Mouse (Mus musculus) v-Abl transformed pro-B cells (cell line): ENCODE measurements around the gene Brca2.
"Not testable (repeated sequence)": the region's sequence is repeated elsewhere in the genome, so short reads cannot be mapped to it uniquely, and the experiment has no call there.

Experiments used
- in situ Hi-C, 2 experiments: fragments of 400-800 bp; cut with MboI; formaldehyde crosslinking; loops; one replicate each; pipeline ENCODE4 v1.15.1; 2025; ENCODE audit not compliant: unreplicated experiment in 2 of 2

Brca2 gene

GRCm38 (mm10) chr5:150521937-150522866, at the start of gene Brca2:
Gene Brca2, plus strand, starts transcription at chr5:150522630.
- in situ Hi-C loops: loop anchor here (5.0 to 10.0 kb wide), 3 partner anchors 70 to 357 kb away; partner anchors contain the start of gene N4bp2l2 (in 2 of the 2)

GRCm38 (mm10) chr5:150477364-150477763, 45.1 kb upstream of the Brca2 start:
- in situ Hi-C loops: no loop called here

GRCm38 (mm10) chr5:150478612-150479011, 43.8 kb upstream of the Brca2 start:
- in situ Hi-C loops: no loop called here

- in situ Hi-C loops: no loop called here
These were observed 37.2 kb upstream of the Brca2 start for GRCm38 (mm10) chr5:150485198-150485597.

- in situ Hi-C loops: no loop called here
These were observed 32.1 kb upstream of the Brca2 start for GRCm38 (mm10) chr5:150490285-150490684.

- in situ Hi-C loops: no loop called here
These were observed 31.6 kb upstream of the Brca2 start for GRCm38 (mm10) chr5:150490821-150491220.

GRCm38 (mm10) chr5:150491573-150492173, 30.8 kb upstream of the Brca2 start:
- in situ Hi-C loops: not testable (repeated sequence)

GRCm38 (mm10) chr5:150495792-150496191, 26.6 kb upstream of the Brca2 start:
- in situ Hi-C loops: no loop called here

- in situ Hi-C loops: loop anchor here in 1 of 2 experiments (10.0 kb wide), 1 partner anchor 864 kb away; no protein-coding TSS in a partner anchor
These were observed 11.8 kb upstream of the Brca2 start for GRCm38 (mm10) chr5:150510451-150511225.

GRCm38 (mm10) chr5:150513264-150513663, 9.2 kb upstream of the Brca2 start:
- in situ Hi-C loops: loop anchor here in 1 of 2 experiments (10.0 kb wide), 1 partner anchor 862 kb away; no protein-coding TSS in a partner anchor

- in situ Hi-C loops: loop anchor here in 1 of 2 experiments (10.0 kb wide), 1 partner anchor 861 kb away; no protein-coding TSS in a partner anchor
These were observed 8.4 kb upstream of the Brca2 start for GRCm38 (mm10) chr5:150514027-150514426.

- in situ Hi-C loops: loop anchor here in 1 of 2 experiments (10.0 kb wide), 1 partner anchor 857 kb away; no protein-coding TSS in a partner anchor
These were observed 4.4 kb upstream of the Brca2 start, which contains the start of gene Zar1l for GRCm38 (mm10) chr5:150518064-150518463. Gene Zar1l, minus strand, starts transcription at chr5:150518164.

GRCm38 (mm10) chr5:150519551-150519950, 2.9 kb upstream of the Brca2 start:
- in situ Hi-C loops: loop anchor here in 1 of 2 experiments (10.0 kb wide), 1 partner anchor 855 kb away; no protein-coding TSS in a partner anchor

GRCm38 (mm10) chr5:150522867-150523234, 421 bp downstream of the Brca2 start:
- in situ Hi-C loops: loop anchor here (5.0 to 10.0 kb wide), 3 partner anchors 69 to 358 kb away; partner anchors contain the start of gene N4bp2l2 (in 2 of the 2)

- in situ Hi-C loops: loop anchor here in 1 of 2 experiments (10.0 kb wide), 1 partner anchor 360 kb away; no protein-coding TSS in a partner anchor
These were observed 2.8 kb downstream of the Brca2 start for GRCm38 (mm10) chr5:150525239-150525638.

- in situ Hi-C loops: no loop called here
These were observed 18.9 kb downstream of the Brca2 start for GRCm38 (mm10) chr5:150541302-150541701.

GRCm38 (mm10) chr5:150543184-150543583, 20.8 kb downstream of the Brca2 start:
- in situ Hi-C loops: no loop called here

GRCm38 (mm10) chr5:150551637-150552036, 29.2 kb downstream of the Brca2 start:
- in situ Hi-C loops: loop anchor here in 1 of 2 experiments (10.0 kb wide), 1 partner anchor 113 kb away; the partner anchor contains the start of gene N4bp2l2

GRCm38 (mm10) chr5:150559519-150560103, 37.2 kb downstream of the Brca2 start:
- in situ Hi-C loops: loop anchor here in 1 of 2 experiments (10.0 kb wide), 1 partner anchor 105 kb away; the partner anchor contains the start of gene N4bp2l2

- in situ Hi-C loops: no loop called here
These were observed 38.4 kb downstream of the Brca2 start for GRCm38 (mm10) chr5:150560851-150561250.
